ENCODE assay signal across 7 mouse cellular contexts in the genomic region with DNA sequence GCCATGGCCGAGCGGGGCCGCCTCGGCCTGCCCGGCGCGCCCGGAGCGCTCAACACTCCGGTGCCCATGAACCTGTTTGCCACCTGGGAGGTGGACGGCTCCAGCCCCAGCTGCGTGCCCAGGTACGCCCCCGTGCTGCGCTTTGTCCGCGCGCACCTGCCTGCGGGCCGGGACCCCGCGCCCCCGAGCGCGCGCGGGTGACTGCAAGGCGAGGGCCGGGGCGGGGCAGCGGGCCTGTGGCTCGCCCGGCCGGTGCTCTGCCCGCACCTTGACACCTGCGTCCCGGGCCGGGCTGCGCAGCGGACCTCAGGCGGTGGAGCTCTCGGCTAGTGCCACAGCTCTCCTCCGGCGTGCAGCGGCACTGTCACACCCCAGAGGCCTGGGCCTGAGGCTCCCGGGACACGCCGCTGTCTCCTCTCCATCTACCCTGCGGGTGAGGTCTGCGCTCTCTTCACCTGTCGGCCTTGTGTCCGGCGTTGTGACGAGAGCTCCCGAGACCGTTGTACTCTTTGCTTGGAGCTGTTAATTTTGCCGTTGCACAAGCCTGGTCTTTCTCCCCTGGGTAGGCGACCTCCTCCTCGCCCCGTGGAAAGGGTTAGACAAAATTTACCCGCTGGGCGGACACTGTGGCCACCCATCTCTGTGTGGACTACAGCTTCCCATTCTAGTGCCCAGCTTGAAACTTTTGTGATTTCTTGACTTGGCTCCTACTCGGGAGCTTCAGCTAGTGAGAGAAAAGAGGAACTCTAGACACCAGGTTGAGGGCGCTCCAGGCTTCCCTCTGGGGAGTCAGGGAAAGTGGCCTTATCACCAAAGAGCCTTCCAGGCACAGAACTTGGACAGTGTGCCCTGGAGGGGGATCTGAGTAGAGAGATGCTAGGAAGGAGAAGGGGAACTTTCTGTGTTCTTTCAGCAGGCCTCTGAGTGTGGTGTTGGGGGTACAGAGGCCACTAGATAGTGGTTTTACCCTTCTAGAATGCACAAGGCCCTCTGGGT. TPM values are rescaled to one million over a fixed set of nuclear protein-coding genes. Genes with fewer than 3 reads are reported as not detected.
DNase-seq lines count a peak whose midpoint lies in the region; ATAC-seq lines count a peak whose summit lies in the region.

No protein-coding gene starts in this region.

- peak overlapping the region; percentile 72 for H3K27ac ChIP-seq in forebrain, embryonic 14.5 days (ENCODE audit: low read depth, low read length)
- H3K27ac ChIP-seq in hindbrain, embryonic 13.5 days, result peak overlapping the region; percentile 85
- peak overlapping the region; percentile 6; the same call in 1 of the 2 replicates for H3K27ac ChIP-seq in limb, embryonic 13.5 days
- H3K27ac ChIP-seq in midbrain, embryonic 11.5 days (ENCODE audit: low read depth, low read length), result peak overlapping the region; percentile 69

- H3K27me3 ChIP-seq in forebrain, embryonic 14.5 days (replicated peaks; ENCODE audit: control insufficient read depth, insufficient read depth, low read length), result no peaks in the 10 kb centered on the region
- no peaks in the 10 kb centered on the region for H3K27me3 ChIP-seq in hindbrain, embryonic 13.5 days
- H3K27me3 ChIP-seq in limb, embryonic 13.5 days, result no peaks in the 10 kb centered on the region
- H3K27me3 ChIP-seq in midbrain, embryonic 11.5 days (ENCODE audit: control insufficient read depth, insufficient read depth, low read length), result no peaks in the 10 kb centered on the region

- peak overlapping the region; percentile 94 for H3K9ac ChIP-seq in forebrain, embryonic 14.5 days (ENCODE audit: low read length)
- peak overlapping the region; percentile 98 for H3K9ac ChIP-seq in hindbrain, embryonic 13.5 days
- peak overlapping the region; percentile 90 for H3K9ac ChIP-seq in limb, embryonic 13.5 days
- peak overlapping the region; percentile 90 for H3K9ac ChIP-seq in midbrain, embryonic 11.5 days (ENCODE audit: low read length)

- H3K36me3 ChIP-seq in forebrain, embryonic 14.5 days (ENCODE audit: control insufficient read depth, insufficient read depth, low read length), result 0 out of 2 replicates have a peak, but pooled peaks cover 3% of the 10 kb centered on the region
- peaks cover 6% of the 10 kb centered on the region; the same call in 1 of the 2 replicates for H3K36me3 ChIP-seq in hindbrain, embryonic 13.5 days
- H3K36me3 ChIP-seq in limb, embryonic 13.5 days, result no peaks in the 10 kb centered on the region
- H3K36me3 ChIP-seq in midbrain, embryonic 11.5 days (ENCODE audit: control insufficient read depth, insufficient read depth, low read length), result no peaks in the 10 kb centered on the region

- peak; percentile 22 for ATAC-seq in forebrain, embryonic 14.5 days
- ATAC-seq in hindbrain, embryonic 13.5 days (ENCODE audit: low FRiP score), result peak; percentile 30
- ATAC-seq in limb, embryonic 13.5 days (ENCODE audit: low FRiP score, low read depth), result peak; percentile 5
- peak; percentile 45; the same call in 1 of the 2 replicates for ATAC-seq in midbrain, embryonic 11.5 days (ENCODE audit: low FRiP score)

- no peaks in the 10 kb centered on the region for H3K9me3 ChIP-seq in forebrain, embryonic 14.5 days (replicated peaks; ENCODE audit: control insufficient read depth, low read length)
- no peaks in the 10 kb centered on the region for H3K9me3 ChIP-seq in hindbrain, embryonic 13.5 days
- no peaks in the 10 kb centered on the region for H3K9me3 ChIP-seq in limb, embryonic 13.5 days
- no peaks in the 10 kb centered on the region for H3K9me3 ChIP-seq in midbrain, embryonic 11.5 days (ENCODE audit: control insufficient read depth, low read length)

- H3K4me1 ChIP-seq in forebrain, embryonic 14.5 days (ENCODE audit: control insufficient read depth, insufficient read depth, low read length), result peaks cover 18% of the 10 kb centered on the region
- peaks cover 53% of the 10 kb centered on the region for H3K4me1 ChIP-seq in hindbrain, embryonic 13.5 days (replicated peaks)
- H3K4me1 ChIP-seq in limb, embryonic 13.5 days, result peaks cover 37% of the 10 kb centered on the region
- peaks cover 25% of the 10 kb centered on the region for H3K4me1 ChIP-seq in midbrain, embryonic 11.5 days (ENCODE audit: control insufficient read depth, insufficient read depth, low read length)

- WGBS in forebrain, embryonic 14.5 days, result under 1% methylated on average over 45 of the region's 64 CpGs
- 0% methylated on average over 55 of the region's 64 CpGs for WGBS in hindbrain, embryonic 13.5 days
- WGBS in limb, embryonic 13.5 days, result 1% methylated on average over 46 of the region's 64 CpGs
- WGBS in midbrain, embryonic 11.5 days, result under 1% methylated on average over 63 of the region's 64 CpGs

- DNase-seq in R1 (ENCODE audit: low read depth, low spot score), result peak; percentile 57
- peak; percentile 55 to 77 for DNase-seq in cerebellum, adult 18-20 months
- DNase-seq in forebrain, embryonic 14.5 days (ENCODE audit: low spot score), result peak; percentile 25
- peak; percentile 94 for DNase-seq in midbrain, embryonic 11.5 days (ENCODE audit: low spot score, missing footprints)
- peak; percentile 70 to 76 for DNase-seq in spleen, postnatal 10 days (ENCODE audit: low spot score in 2 of 2)

- H3K4me2 ChIP-seq in forebrain, embryonic 14.5 days (ENCODE audit: low read length), result peak overlapping the region; percentile 85
- peak overlapping the region; percentile 89 for H3K4me2 ChIP-seq in hindbrain, embryonic 13.5 days
- H3K4me2 ChIP-seq in limb, embryonic 13.5 days (replicated peaks), result peak overlapping the region; percentile 92
- peak overlapping the region; percentile 85 for H3K4me2 ChIP-seq in midbrain, embryonic 11.5 days

- H3K4me3 ChIP-seq in forebrain, embryonic 14.5 days (ENCODE audit: low read depth, low read length), result peak overlapping the region; percentile 99
- peak overlapping the region; percentile 95 for H3K4me3 ChIP-seq in hindbrain, embryonic 13.5 days
- peak overlapping the region; percentile 95 for H3K4me3 ChIP-seq in limb, embryonic 13.5 days
- H3K4me3 ChIP-seq in midbrain, embryonic 11.5 days (ENCODE audit: low read depth, low read length), result peak overlapping the region; percentile 97

RNA-seq across cellular contexts. Expression of a gene that starts 0.6 kb away (rescaled TPM):
- 16.1 and 21.6 TPM in 2 replicates for polyA plus RNA-seq in forebrain, embryonic 14.5 days (2014; fragmentation: Nextera tagmentation; extraction: Ambion mirVana)
- 24.1 and 24.7 TPM in 2 replicates for polyA plus RNA-seq in hindbrain, embryonic 13.5 days (2015; fragmentation: Nextera tagmentation; extraction: Ambion mirVana)
- 14.2 and 16.7 TPM in 2 replicates for polyA plus RNA-seq in limb, embryonic 13.5 days (2015; fragmentation: Nextera tagmentation; extraction: Ambion mirVana)
- 17.3 and 17.5 TPM in 2 replicates for polyA plus RNA-seq in midbrain, embryonic 11.5 days (2014; fragmentation: Nextera tagmentation; extraction: Ambion mirVana)

RNA-seq across cellular contexts. Expression of a gene that starts 14.4 kb away (rescaled TPM):
- 43.0 and 51.0 TPM in 2 replicates for polyA plus RNA-seq in forebrain, embryonic 14.5 days (2014; fragmentation: Nextera tagmentation; extraction: Ambion mirVana)
- 58.3 and 58.6 TPM in 2 replicates for polyA plus RNA-seq in hindbrain, embryonic 13.5 days (2015; fragmentation: Nextera tagmentation; extraction: Ambion mirVana)
- 71.4 and 74.0 TPM in 2 replicates for polyA plus RNA-seq in limb, embryonic 13.5 days (2015; fragmentation: Nextera tagmentation; extraction: Ambion mirVana)
- polyA plus RNA-seq in midbrain, embryonic 11.5 days (2014; fragmentation: Nextera tagmentation; extraction: Ambion mirVana), result 51.9 and 53.0 TPM in 2 replicates

RNA-seq across cellular contexts. Expression of a gene that starts 38.6 kb away (rescaled TPM):
- polyA plus RNA-seq in forebrain, embryonic 14.5 days (2014; fragmentation: Nextera tagmentation; extraction: Ambion mirVana), result 35.0 and 37.5 TPM in 2 replicates
- polyA plus RNA-seq in hindbrain, embryonic 13.5 days (2015; fragmentation: Nextera tagmentation; extraction: Ambion mirVana), result 40.0 and 45.5 TPM in 2 replicates
- 26.7 and 27.5 TPM in 2 replicates for polyA plus RNA-seq in limb, embryonic 13.5 days (2015; fragmentation: Nextera tagmentation; extraction: Ambion mirVana)
- polyA plus RNA-seq in midbrain, embryonic 11.5 days (2014; fragmentation: Nextera tagmentation; extraction: Ambion mirVana), result 17.5 and 19.2 TPM in 2 replicates

RNA-seq across cellular contexts. Expression of a gene that starts 59.4 kb away (rescaled TPM):
- polyA plus RNA-seq in forebrain, embryonic 14.5 days (2014; fragmentation: Nextera tagmentation; extraction: Ambion mirVana), result not detected in 2 replicates
- polyA plus RNA-seq in hindbrain, embryonic 13.5 days (2015; fragmentation: Nextera tagmentation; extraction: Ambion mirVana), result 0.40 TPM in 1 of 2 replicates, not detected in the other
- polyA plus RNA-seq in limb, embryonic 13.5 days (2015; fragmentation: Nextera tagmentation; extraction: Ambion mirVana), result 0.14 TPM in 1 of 2 replicates, not detected in the other
- polyA plus RNA-seq in midbrain, embryonic 11.5 days (2014; fragmentation: Nextera tagmentation; extraction: Ambion mirVana), result not detected in 2 replicates

Comparison
In these comparisons a context has a peak if more than half of its experiments do, and no peak if none do; other contexts are left out.
1. Peak in every context shown above with its lines: DNase-seq, ATAC-seq, H3K4me3 ChIP-seq and H3K27ac ChIP-seq.
2. DNase-seq: peak in every context shown above with its lines; median percentile 94 in midbrain, embryonic 11.5 days; 73 in spleen, postnatal 10 days; 66 in cerebellum, adult 18-20 months; 57 in R1; 25 in forebrain, embryonic 14.5 days.
3. H3K27ac ChIP-seq: peak in every context shown above with its lines; median percentile 85 in hindbrain, embryonic 13.5 days; 72 in forebrain, embryonic 14.5 days; 69 in midbrain, embryonic 11.5 days; 6 in limb, embryonic 13.5 days.